Comparison of ENCODE assay signal across 26 mouse cellular contexts in genomic region chr9:44045158-44045883, GRCm38 (mm10). TPM values are rescaled to one million over a fixed set of nuclear protein-coding genes. Genes with fewer than 3 reads are reported as not detected.
DNase-seq lines count a peak whose midpoint lies in the region; ATAC-seq and TF ChIP-seq lines count a peak whose summit lies in the region.
"Had no signal": no experiment of that assay in that cellular context is flagged by ENCODE, and none has a peak within 500 bp of the region (broad histone marks: within the 10 kb centered on the region; RNA-seq: fewer than 3 reads in every experiment).

No protein-coding gene starts in this region.

- peaks cover 5% of the 10 kb centered on the region; the same call in 1 of the 2 replicates for H3K4me1 ChIP-seq in heart, embryonic 16.5 days (ENCODE audit: control insufficient read depth, insufficient read depth, low read length)
- peaks cover 2% of the 10 kb centered on the region; the same call in 1 of the 2 replicates for H3K4me1 ChIP-seq in spleen, adult 2 months (ENCODE audit: control insufficient read depth, insufficient read depth, insufficient read length)

- no peaks in the 10 kb centered on the region for H3K36me3 ChIP-seq in heart, embryonic 16.5 days (ENCODE audit: control insufficient read depth, insufficient read depth)
- no peaks in the 10 kb centered on the region for H3K36me3 ChIP-seq in spleen, adult 2 months (ENCODE audit: control insufficient read depth, insufficient read depth, low read length)
- H3K36me3 ChIP-seq: forebrain, embryonic 12.5 days; G1E; midbrain, embryonic 12.5 days had no signal

- no peak for TF ChIP-seq CTCF in spleen, adult 2 months (IDR thresholded peaks at IDR 0.05; ENCODE audit: extremely low read depth, insufficient read depth, insufficient read length, insufficient replicate concordance)

- WGBS in heart, embryonic 16.5 days, result 73% methylated on average over 3 of the region's 3 CpGs
- WGBS in spleen, adult 2 months, result 71% methylated on average over 3 of the region's 3 CpGs

- H3K9ac ChIP-seq in heart, embryonic 16.5 days (ENCODE audit: low read length), result no peak overlapping the region
- H3K9ac ChIP-seq: forebrain, embryonic 12.5 days; midbrain, embryonic 12.5 days had no signal

- H3K9me3 ChIP-seq in heart, embryonic 16.5 days (replicated peaks; ENCODE audit: control insufficient read depth, low read length), result no peaks in the 10 kb centered on the region
- H3K9me3 ChIP-seq: forebrain, embryonic 12.5 days; G1E; midbrain, embryonic 12.5 days had no signal

- peak overlapping the region; percentile 47; the same call in 1 of the 2 replicates for H3K4me2 ChIP-seq in heart, embryonic 16.5 days (ENCODE audit: low read depth, low read length)
- H3K4me2 ChIP-seq: forebrain, embryonic 12.5 days; midbrain, embryonic 12.5 days had no signal

- peak overlapping the region; percentile 50 for H3K4me3 ChIP-seq in heart, embryonic 16.5 days (ENCODE audit: low read length)
- peak overlapping the region; percentile 64; the same call in 1 of the 2 replicates for H3K4me3 ChIP-seq in spleen, adult 2 months (ENCODE audit: extremely low read depth, insufficient read depth, insufficient read length)
- H3K4me3 ChIP-seq: forebrain, embryonic 12.5 days; midbrain, embryonic 12.5 days had no signal

- no peak for ATAC-seq in heart, embryonic 16.5 days (replicated peaks; ENCODE audit: extremely low read depth, insufficient read depth, low FRiP score)
- ATAC-seq: activated CD4-positive, CD25-positive, alpha-beta regulatory T cell, adult 4 months; lung, postnatal 0 days had no signal

- H3K27me3 ChIP-seq in heart, embryonic 16.5 days (ENCODE audit: control insufficient read depth, insufficient read depth, low read length), result peaks cover 23% of the 10 kb centered on the region
- H3K27me3 ChIP-seq in spleen, adult 2 months (ENCODE audit: control insufficient read depth, insufficient read depth, low read length), result 0 out of 2 replicates have a peak, but pooled peaks cover 2% of the 10 kb centered on the region

- TF ChIP-seq POLR2A in spleen, adult 2 months (IDR thresholded peaks at IDR 0.05; ENCODE audit: low read depth, low read length), result no peak

- peak; percentile 88 for DNase-seq in cerebellum, adult 11-12 months
- DNase-seq in cerebellum, postnatal 4 days (ENCODE audit: low spot score in 2 of 2), result no peak
- DNase-seq in heart, adult 8-10 months (ENCODE audit: low spot score), result no peak
- peak; percentile 99 for DNase-seq in layer of hippocampus, adult 11-12 months (ENCODE audit: low spot score)
- no peak for DNase-seq in layer of hippocampus, adult 8-10 months (ENCODE audit: low spot score in 2 of 2)
- no peak for DNase-seq in spleen, adult 2 months (ENCODE audit: low read depth in 1 of 2, low spot score in 2 of 2)
- no peak for DNase-seq in spleen, postnatal 10 days (ENCODE audit: low spot score in 2 of 2)
- DNase-seq: adrenal gland, postnatal 25 days; embryo, embryonic 11 days; gastrocnemius, adult 2 months; heart, postnatal 14 days; kidney, adult 18-20 months; kidney, postnatal 4 days; liver; retina, postnatal 1 day had no signal

- H3K27ac ChIP-seq in heart, embryonic 16.5 days (ENCODE audit: low read length), result no peak overlapping the region; the same call in 1 of the 2 replicates
- no peak overlapping the region; the same call in 1 of the 2 replicates for H3K27ac ChIP-seq in spleen, adult 2 months (ENCODE audit: insufficient read depth, low read length)
- H3K27ac ChIP-seq: forebrain, embryonic 12.5 days; gastrocnemius, adult 2 months; midbrain, embryonic 12.5 days; stomach, postnatal 0 days had no signal

RNA-seq across cellular contexts. Expression of gene Thy1, which starts 2.1 kb away (rescaled TPM):
- 8.7 and 21.5 TPM in 2 replicates for polyA plus RNA-seq in heart, embryonic 16.5 days (2015; fragmentation: Nextera tagmentation; extraction: Ambion mirVana)
- 10 to 100 TPM in 2 of 4 experiments, 1 to 10 TPM in 2; 8.9 to 12.4 (median 11.0) TPM for total RNA-seq in heart, adult 8-10 months (2022)
- 1,000 to 10,000 TPM in 2 of 4 experiments, 100 to 1,000 TPM in 2; 838 to 6,022 (median 3,337) TPM for total RNA-seq in layer of hippocampus, adult 8-10 months (2022)
- polyA plus RNA-seq in spleen, adult 2 months (2012; rRNA removed), result 197 and 206 TPM in 2 replicates
- total RNA-seq: G1E; granulocyte monocyte progenitor cell, adult 5-6 weeks had no signal
- polyA plus RNA-seq: forebrain, embryonic 12.5 days; G1E; midbrain, embryonic 12.5 days; neural tube, embryonic 11.5 days had no signal

RNA-seq across cellular contexts. Expression of gene Usp2, which starts 21.5 kb away (rescaled TPM):
- 77.5 and 89.6 TPM in 2 replicates for polyA plus RNA-seq in heart, embryonic 16.5 days (2015; fragmentation: Nextera tagmentation; extraction: Ambion mirVana)
- 100 to 1,000 TPM; 160 to 205 (median 195) TPM for total RNA-seq in heart, adult 8-10 months (2022)
- 100 to 1,000 TPM in 1 of 4 experiments, 10 to 100 TPM in 3; 82.1 to 101 (median 90.9) TPM for total RNA-seq in layer of hippocampus, adult 8-10 months (2022)
- polyA plus RNA-seq in spleen, adult 2 months (2012; rRNA removed), result 0.65 and 0.69 TPM in 2 replicates

RNA-seq across cellular contexts. Expression of gene Mfrp, which starts 56.2 kb away (rescaled TPM):
- polyA plus RNA-seq in heart, embryonic 16.5 days (2015; fragmentation: Nextera tagmentation; extraction: Ambion mirVana), result 0.12 TPM in 1 of 2 replicates, not detected in the other
- not detected for total RNA-seq in heart, adult 8-10 months (2022)
- 1 to 10 TPM in 2 of 4 experiments, under 1 TPM in 2; 0.33 to 1.4 (median 0.95) TPM for total RNA-seq in layer of hippocampus, adult 8-10 months (2022)
- polyA plus RNA-seq in spleen, adult 2 months (2012; rRNA removed), result 0.02 and 0.06 TPM in 2 replicates
- total RNA-seq: adrenal gland, postnatal 25 days; G1E; gastrocnemius, adult 2 months; heart, postnatal 14 days; monocyte, adult 5-6 weeks had no signal
- polyA plus RNA-seq: activated CD4-positive, CD25-positive, alpha-beta regulatory T cell, adult 4 months; G1E; liver, embryonic 16.5 days; midbrain, embryonic 12.5 days; stomach, postnatal 0 days had no signal

Comparison
In these comparisons a context has a peak if more than half of its experiments do, and no peak if none do; other contexts are left out.
1. DNase-seq: peak in cerebellum, adult 11-12 months (single experiment) and layer of hippocampus, adult 11-12 months (single experiment); none in cerebellum, postnatal 4 days (0 of 2), heart, adult 8-10 months (single experiment), layer of hippocampus, adult 8-10 months (0 of 2), spleen, adult 2 months (0 of 2) and spleen, postnatal 10 days (0 of 2).
2. RNA of gene Thy1, which starts 2.1 kb away (total RNA-seq): 838 to 6,022 TPM in layer of hippocampus, adult 8-10 months; 8.9 to 12.4 TPM in heart, adult 8-10 months; every median in the first group is over 10 times any median in the second.